Mouse (Mus musculus): ENCODE measurements around the gene Cyb5rl.

DNA sequence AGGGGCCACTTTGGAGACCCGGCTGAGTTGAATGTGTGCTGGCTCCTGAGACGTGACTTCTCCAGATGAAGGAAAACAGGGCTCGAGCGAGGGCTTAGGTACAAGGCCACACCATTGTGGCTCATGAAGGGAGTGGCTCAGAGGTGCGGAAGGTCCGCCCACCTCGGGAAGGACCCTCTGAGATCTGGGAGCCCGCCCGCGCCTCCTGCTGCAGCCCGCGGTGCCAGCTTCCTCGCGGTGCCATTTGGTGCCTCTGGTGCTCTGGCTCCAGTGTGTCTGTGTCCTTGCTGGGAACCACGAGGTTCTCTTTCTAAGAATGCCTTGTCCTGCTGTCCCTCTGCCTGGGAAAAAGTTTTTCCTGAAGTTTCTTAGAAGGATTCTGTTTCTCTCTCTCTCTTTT, 31.1 kb downstream of the Cyb5rl start:
- TF ChIP-seq MAFK (IDR thresholded peaks at IDR 0.05; ENCODE audit: insufficient read depth, low read depth, low read length) (no peak), HCFC1 (IDR thresholded peaks at IDR 0.05; ENCODE audit: borderline replicate concordance, insufficient read depth, low read length) (no peak), ZNF384 (IDR thresholded peaks at IDR 0.05; ENCODE audit: low read depth, low read length) (peak; percentile 42; the same call in 1 of the 2 replicates)

All from ES-E14 (cell line).